Mouse (Mus musculus) adrenal gland, adult 18-20 months (tissue): ENCODE measurements at regions not wholly inside any gene's neighbourhood (a gene's known extent, or its start where the extent isn't known, plus 50 kb on each side); places are given as distances from the start of the nearest gene placed in this dataset.
"Not testable (repeated sequence)": the region's sequence is repeated elsewhere in the genome, so short reads cannot be mapped to it uniquely, and the experiment has no call there.

Experiments
- DNase-seq, 2 experiments: peaks; one replicate each; pipeline ENCODE4 v3.0.0; 2021 to 2022; ENCODE audit warnings: low spot score in 2 of 2

DNA sequence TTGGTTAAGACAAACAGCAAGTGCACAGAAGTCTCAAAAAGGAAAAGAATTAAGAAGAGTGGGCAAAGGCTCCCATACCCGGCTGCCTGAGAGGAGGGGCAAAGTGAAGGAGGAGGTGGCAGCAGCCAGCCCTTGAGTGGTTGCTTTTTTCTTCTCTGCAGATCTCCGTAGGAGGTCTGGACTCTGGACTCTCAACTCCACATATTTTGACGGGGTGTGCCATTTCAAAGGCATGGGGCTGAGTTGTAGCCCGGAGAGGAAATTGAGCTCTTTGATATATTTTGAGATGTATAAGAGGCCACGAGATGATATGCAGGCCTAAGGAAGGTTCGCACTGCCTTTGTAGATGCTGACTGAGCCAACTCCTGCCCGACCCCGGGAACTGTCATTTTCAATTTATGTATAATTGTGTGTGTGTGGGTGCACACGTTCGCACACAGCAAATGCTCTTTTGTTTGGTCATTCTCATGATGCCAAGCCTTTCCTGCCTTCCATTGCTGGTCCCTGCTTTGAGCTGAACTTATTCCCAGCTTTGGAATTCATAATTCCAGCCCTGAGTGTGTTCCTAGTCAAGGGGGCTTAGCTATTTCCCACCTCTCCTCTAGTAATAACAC, 56.4 kb downstream of the Cxcr4 start:
- no peak for DNase-seq

DNA sequence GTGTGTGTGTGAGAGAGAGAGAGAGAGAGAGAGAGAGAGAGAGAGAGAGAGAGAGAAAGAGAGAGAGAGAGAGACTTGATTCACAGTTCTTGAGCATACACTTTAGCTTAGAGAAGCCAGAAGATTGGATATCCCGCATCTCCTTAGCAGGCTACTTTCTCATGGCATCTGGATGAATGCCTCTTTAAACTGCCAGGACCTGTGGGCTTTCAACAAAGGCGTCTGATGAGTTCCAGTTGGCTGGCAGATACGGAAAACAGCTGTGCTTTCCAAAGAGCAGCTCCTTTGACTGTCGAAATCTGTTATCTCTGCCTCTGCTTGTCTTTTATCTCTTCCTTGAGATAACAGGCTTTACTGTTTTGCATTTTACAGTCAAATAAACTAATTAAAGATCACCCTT, 59.5 kb downstream of the Cxcr4 start:
- DNase-seq: no peak

GRCm38 (mm10) chr1:128529808-128530545, 62.1 kb downstream of the Cxcr4 start:
- no peak for DNase-seq

GRCm38 (mm10) chr1:128519234-128519633, 72.9 kb downstream of the Cxcr4 start:
- no peak for DNase-seq

- DNase-seq: no peak
Measured at GRCm38 (mm10) chr1:128518514-128518913, 73.6 kb downstream of the Cxcr4 start.

DNA sequence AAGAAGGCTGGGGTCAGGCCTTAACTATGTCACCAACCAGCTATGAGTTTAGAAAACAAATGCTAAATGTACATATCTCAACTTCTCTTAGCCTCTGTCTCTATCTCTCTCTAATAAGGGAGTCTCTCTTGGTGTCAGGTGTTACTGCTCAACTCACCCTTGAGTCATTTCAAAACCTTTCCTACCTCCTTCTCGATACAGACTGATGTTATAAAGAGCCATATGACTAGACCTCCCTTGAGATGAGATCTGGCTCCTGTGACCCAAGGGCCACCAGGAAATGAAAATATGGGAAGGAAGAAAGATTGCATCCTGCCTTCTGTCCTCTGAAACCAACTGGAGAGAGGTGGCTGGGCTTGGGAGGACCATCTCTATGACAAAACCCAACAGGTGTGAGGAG, 74.7 kb downstream of the Cxcr4 start:
- DNase-seq: no peak

DNA sequence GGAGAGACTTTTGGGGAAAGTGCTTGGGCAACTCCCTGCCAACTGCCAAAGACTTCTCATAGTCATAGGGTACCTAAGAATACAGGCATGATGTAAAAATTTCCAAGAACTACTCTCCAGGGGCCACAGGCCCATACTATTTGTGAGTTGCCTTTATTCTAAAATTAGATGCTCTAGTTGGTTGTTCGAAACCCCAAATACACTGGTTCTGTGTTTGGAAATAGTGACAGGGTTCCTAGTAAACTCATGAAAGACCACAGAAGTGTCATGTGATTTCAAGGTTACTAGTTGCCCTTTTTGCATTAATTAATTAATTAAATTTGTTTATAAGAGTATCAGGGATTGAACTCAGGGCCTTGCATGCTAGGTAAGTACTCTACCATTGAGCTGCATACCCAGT, 77.8 kb downstream of the Cxcr4 start:
- no peak for DNase-seq

DNA sequence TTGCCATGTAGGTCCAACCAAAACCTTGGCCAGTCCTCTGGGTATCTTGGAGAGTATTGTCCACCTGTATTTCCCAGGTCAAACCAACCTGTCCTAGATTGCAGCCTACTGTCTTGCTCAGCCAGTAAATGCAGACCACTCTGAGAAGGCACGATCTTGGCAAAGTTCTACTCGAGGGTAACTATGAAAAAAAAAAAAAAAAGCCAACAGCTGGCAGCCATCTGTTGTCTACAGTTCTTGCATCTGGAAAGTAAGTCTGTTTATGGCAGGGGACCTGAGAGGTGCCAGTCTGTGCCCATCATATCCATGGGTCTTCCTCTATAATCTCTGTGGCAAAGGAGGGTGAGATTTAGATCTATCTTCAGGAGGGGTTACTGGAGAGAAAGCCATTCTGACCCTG, 78.2 kb downstream of the Cxcr4 start:
- DNase-seq: no peak

- no peak for DNase-seq
Measured at GRCm38 (mm10) chr1:128513153-128513552, 78.9 kb downstream of the Cxcr4 start.

DNA sequence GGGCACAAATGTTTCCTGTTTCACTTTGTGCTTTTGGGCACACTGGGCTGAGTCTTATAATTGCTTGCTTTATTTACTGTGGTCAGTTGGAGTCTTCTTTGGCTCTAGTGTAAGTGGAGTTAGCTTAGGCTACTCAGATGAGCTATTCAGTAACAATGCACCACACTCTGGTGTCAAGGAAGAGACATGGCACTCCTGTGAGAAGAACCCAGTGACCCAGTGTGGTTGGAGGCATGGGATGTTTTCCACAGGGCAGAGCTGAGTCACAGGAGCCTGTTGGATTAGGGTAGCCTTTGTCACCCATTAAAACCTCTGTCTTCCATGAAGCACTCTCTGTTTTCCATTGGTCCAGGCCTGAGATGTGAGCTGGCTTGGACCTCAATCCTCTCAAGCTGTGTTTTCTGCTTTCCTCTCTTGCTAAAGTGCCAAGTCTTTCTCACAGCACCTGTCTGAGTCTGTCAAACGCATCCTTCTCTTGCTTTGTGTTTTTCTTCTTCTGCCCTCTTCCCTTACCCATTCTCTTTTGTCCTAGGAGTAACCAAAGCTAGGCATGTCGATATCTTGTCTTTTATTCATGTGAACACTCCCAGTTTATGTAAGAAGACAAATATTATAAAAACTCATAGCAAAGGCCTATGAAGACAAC, 83.2 kb downstream of the Cxcr4 start:
- DNase-seq: no peak

- DNase-seq: no peak
Measured at GRCm38 (mm10) chr1:128506551-128507313, 85.4 kb downstream of the Cxcr4 start.

DNA sequence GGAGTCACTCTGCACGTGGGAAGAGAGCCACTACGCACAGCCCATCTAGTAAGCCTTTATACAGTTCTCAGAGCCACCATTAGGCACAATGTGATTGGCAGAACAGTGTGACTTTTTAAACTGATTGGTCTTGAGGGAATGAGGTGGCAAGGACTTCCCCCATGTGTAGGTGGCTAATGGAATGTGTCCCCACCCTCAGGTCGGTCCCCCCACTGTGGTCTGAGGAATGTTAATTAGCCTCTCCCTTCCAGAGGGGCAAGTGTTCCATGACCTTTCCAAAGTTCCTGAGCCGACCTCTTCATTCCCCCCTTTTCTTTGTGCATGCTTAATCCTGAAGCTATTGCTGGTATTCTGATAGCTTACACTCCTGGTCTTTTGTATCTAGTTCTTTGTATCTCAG, 87.2 kb upstream of the Dars start:
- no peak for DNase-seq

- no peak for DNase-seq
Measured at GRCm38 (mm10) chr1:128498042-128498772, 81.0 kb upstream of the Dars start.

- DNase-seq: no peak
Measured at GRCm38 (mm10) chr1:128492251-128492650, 75.1 kb upstream of the Dars start.

- not testable (repeated sequence) for DNase-seq
Measured at GRCm38 (mm10) chr1:128487181-128487580, 70.0 kb upstream of the Dars start.

DNA sequence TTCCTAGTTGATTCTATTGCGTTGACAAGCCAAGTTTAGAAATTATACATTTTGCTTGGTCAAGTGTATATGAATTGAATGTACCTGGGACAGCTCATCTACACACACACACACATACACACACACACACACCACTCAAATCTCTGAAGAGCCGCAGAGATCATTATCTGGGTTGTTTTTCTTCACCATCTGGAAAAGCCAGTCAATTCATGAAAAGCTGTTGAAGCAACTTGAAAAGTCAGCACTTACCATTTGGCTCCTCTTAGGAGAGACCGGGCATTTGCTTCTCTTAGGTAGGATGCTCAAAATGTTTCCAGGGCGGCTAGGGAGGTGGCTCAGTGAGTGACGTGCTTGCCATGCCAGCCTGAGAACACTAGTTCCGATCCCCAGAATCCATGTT, 61.2 kb upstream of the Dars start:
- no peak for DNase-seq

GRCm38 (mm10) chr1:128477653-128478052, 60.5 kb upstream of the Dars start:
- no peak for DNase-seq

GRCm38 (mm10) chr1:128472713-128473230, 55.6 kb upstream of the Dars start:
- no peak for DNase-seq

DNA sequence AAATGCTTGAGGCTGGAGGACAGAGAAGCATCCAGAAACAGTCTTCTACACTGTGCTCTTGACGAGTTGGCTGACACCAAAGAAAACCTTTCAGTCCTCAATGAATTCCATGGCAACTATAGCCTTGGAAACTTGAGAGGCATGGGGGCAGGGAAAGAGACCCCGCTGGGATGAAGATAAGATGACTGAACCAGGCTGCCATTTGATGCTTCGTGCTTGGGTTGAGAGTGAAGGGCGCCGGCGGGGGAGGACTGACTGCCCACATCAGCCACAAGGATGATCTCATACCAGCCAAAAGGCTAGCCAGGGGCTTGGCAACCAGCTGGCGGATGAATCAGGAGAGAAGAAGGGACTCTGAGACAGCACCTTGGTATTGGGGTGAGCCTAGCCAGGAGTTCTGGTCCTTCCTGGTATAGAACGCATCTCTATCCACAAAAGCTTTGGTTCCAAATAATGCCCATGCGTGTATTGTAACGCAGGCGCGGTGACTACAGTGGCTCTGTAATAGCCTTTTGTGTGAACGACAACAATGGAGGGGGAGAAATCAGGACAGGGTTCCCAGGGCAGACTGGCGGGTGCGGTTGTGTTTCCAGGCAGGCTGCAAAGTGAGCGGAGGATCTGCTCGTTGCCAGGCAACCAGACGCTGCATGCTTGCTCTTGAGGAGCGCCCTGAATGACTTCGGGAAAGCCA, 55.0 kb upstream of the Dars start:
- DNase-seq: peak in 1 of 2 experiments; percentile 13

- DNase-seq: no peak
Measured at GRCm38 (mm10) chr1:128470786-128471185, 53.6 kb upstream of the Dars start.
